Mouse (Mus musculus): ENCODE measurements around the gene Cdr1.

Gene Cdr1

DNA sequence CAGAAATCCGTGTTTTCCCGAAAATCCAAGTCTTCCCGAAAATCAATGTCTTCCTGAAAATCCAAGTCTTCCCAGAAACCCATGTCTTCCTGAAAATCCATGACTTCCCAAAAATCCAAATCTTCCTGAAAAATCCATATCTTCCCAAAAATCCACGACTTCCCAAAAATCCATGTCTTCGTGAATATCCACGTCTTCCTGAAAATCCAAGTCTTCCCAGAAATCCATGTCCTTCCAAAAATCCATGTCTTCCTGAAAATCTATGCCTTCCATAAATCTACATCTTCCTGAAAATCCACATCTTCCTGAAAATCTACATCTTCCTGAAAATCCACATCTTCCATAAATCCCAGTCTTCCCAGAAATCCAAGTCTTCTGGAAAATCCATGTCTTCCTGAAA, at the start of gene Cdr1:
Cdr1 (minus strand) TSS at position 101 of the 400 bp plus-strand sequence.
- no peak for DNase-seq (ENCODE audit: low spot score)

DNA sequence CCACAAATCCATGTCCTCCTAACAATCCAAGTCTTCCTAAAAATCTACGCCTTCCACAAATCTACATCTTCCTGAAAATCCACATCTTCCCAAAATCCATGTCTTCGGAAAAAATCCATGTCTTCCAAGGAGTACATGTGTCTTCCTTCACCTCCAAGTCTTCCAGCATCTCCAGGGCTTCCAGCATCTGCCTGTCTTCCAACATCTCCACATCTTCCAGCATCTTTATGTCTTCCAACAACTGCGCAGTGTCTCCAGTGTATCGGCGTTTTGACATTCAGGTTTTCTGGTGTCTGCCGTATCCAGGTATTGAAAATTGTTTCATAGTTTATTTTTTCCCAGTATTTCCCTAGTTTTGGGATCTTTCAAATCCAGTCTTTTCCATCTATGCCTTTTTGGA, 511 bp upstream of the Cdr1 start:
- no peak for DNase-seq (ENCODE audit: low spot score)

DNA sequence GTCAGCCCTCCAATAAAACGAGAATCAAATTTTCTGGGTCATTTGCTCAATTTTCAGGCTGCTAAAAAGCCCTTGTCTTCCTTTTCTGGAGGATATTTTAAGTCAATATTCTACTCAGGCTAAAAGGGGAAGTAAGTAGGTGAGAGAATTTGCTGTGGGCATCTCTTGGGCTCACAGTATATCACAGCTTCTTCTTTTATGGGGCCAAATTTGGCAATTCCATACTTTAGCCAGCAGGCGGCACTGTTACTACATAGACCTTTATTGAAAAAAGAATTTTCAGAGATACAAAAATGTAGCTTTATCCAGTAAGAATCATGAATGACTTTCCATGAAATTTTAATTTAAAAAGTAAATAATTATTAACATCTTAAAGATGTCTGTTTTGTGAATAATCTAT, 18.8 kb downstream of the Cdr1 start:
- no peak for DNase-seq (ENCODE audit: low spot score)

GRCm38 (mm10) chrX:61161249-61161648, 24.1 kb downstream of the Cdr1 start:
- DNase-seq (ENCODE audit: low spot score), result no peak

- DNase-seq (ENCODE audit: low spot score), result no peak
Observed at GRCm38 (mm10) chrX:61154657-61155256, 30.6 kb downstream of the Cdr1 start.

DNA sequence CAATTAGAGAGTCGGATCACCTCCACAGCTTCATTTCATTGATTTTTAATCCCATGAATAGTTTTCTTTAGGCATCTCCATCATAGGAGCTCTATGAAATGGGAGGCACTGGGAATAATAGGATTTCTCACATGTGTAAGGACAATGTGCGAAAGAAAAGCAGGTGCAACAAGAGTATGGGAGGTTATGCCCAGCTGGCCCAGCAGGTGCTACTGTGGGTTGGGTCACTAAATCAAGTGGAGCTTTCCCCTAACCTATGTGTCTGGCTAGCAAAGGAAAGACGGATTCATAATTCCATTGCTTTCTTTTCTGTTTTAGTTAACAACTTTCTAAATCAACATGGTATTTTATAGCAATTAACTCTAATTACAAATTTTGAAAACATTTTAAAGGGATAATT, 31.1 kb downstream of the Cdr1 start:
- DNase-seq (ENCODE audit: low spot score), result no peak

DNA sequence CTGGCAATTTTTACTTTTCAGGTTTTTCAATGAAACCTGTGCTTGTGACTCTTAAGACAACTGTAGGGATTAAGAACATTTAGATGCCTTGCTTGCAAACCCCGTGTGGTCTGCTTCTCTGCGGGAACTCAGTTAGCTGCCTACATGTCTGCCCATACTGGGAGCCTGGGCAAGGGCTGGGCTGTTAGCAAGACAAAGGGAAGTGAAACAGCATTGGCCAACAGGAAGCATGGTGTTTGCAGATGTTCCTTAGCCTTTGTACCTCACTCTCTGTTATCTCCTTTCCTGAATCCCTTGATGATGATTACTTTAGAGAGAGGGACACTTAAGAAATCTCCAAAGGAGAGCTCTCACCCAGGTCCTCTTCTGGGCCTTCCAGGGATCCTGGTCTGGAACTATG, 38.8 kb downstream of the Cdr1 start:
- no peak for DNase-seq (ENCODE audit: low spot score)

DNA sequence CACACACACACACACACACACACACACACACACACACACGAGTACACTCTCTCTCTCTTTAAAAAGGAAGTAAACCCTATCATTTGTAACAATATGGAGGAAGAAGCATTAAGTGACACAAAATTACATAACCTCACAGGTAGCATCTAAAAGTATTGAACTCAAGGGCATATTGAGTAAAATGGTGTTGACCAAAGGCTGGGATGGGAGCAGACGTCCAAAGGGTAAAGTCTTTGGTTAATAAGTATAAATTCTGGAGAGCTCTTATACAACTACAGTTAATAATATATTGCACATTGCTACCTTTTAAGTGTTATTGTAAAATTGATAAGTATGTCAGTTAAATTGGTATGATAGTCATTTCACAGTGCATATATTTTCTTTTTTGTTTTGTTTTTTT, 39.9 kb downstream of the Cdr1 start:
- DNase-seq (ENCODE audit: low spot score), result no peak

- no peak for DNase-seq (ENCODE audit: low spot score)
Observed at GRCm38 (mm10) chrX:61134592-61134991, 50.8 kb downstream of the Cdr1 start.

All from layer of hippocampus, adult 9-10 months (tissue).